Mouse (Mus musculus): ENCODE data around the gene Cacng5. TPM values are rescaled to one million over a fixed set of nuclear protein-coding genes. Genes with fewer than 3 reads are reported as not detected.

The Cacng5 gene
- polyA plus RNA-seq, 1 experiment from 2014 or later, result 0.22 TPM

DNA sequence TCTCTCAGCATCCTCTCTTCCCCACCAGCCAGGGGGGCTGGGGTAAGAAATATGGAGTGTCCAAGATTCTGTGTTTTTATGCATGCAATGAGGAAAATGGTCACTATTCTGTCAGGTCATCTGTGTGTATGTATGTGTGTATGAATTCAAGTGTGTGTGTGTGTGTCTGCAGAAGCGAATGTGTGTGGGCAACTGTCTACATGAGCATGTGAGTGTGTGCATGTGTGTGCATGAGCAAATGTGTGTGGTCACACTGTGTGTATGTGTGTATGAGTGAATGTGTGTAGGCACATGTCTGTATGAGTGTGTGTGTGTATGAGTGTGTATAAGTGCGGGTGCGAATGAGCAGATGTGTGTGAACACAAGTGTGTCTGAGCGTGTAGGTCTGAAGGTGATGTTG is 55.0 kb downstream of the Cacng5 start:
- WGBS, result 94% methylated on average over 4 of the region's 4 CpGs
- Histone ChIP-seq H3K4me1 (ENCODE audit: insufficient read depth, low read length) (no peaks in the 10 kb centered on the region), H3K4me3 (ENCODE audit: low read length) (no peak overlapping the region), H3K27me3 (ENCODE audit: insufficient read depth, low read length) (no peaks in the 10 kb centered on the region), H3K4me2 (replicated peaks; ENCODE audit: low read depth, low read length) (no peak overlapping the region), H3K9ac (replicated peaks; ENCODE audit: low read length) (no peak overlapping the region), H3K36me3 (ENCODE audit: insufficient read depth, low read length) (no peaks in the 10 kb centered on the region), H3K9me3 (ENCODE audit: low read length) (no peaks in the 10 kb centered on the region), H3K27ac (ENCODE audit: low read length) (no peak overlapping the region)
- 0 out of 2 replicates have a peak, but pooled peaks have one; percentile 19 for ATAC-seq (ENCODE audit: low FRiP score, low TSS enrichment)

- no peak overlapping the region for H3K4me3 ChIP-seq (ENCODE audit: low read length)
- no peak overlapping the region for H3K27ac ChIP-seq (ENCODE audit: low read length)
- H3K9me3 ChIP-seq (ENCODE audit: low read length), result no peaks in the 10 kb centered on the region
- H3K4me2 ChIP-seq (replicated peaks; ENCODE audit: low read depth, low read length), result no peak overlapping the region
- no peaks in the 10 kb centered on the region for H3K27me3 ChIP-seq (ENCODE audit: insufficient read depth, low read length)
- no peak overlapping the region for H3K9ac ChIP-seq (replicated peaks; ENCODE audit: low read length)
- no peaks in the 10 kb centered on the region for H3K4me1 ChIP-seq (ENCODE audit: insufficient read depth, low read length)
- WGBS, result 23% methylated on average over 7 of the region's 7 CpGs
- no peak for ATAC-seq (ENCODE audit: low FRiP score, low TSS enrichment)
- H3K36me3 ChIP-seq (ENCODE audit: insufficient read depth, low read length), result no peaks in the 10 kb centered on the region
Observed at GRCm38 (mm10) chr11:107859288-107859687, 55.6 kb downstream of the Cacng5 start.

GRCm38 (mm10) chr11:107853088-107853487 is 61.8 kb downstream of the Cacng5 start:
- Histone ChIP-seq H3K4me1 (ENCODE audit: insufficient read depth, low read length) (no peaks in the 10 kb centered on the region), H3K4me3 (ENCODE audit: low read length) (no peak overlapping the region), H3K9me3 (ENCODE audit: low read length) (no peaks in the 10 kb centered on the region), H3K27ac (ENCODE audit: low read length) (no peak overlapping the region), H3K4me2 (replicated peaks; ENCODE audit: low read depth, low read length) (no peak overlapping the region), H3K36me3 (ENCODE audit: insufficient read depth, low read length) (no peaks in the 10 kb centered on the region), H3K27me3 (ENCODE audit: insufficient read depth, low read length) (no peaks in the 10 kb centered on the region), H3K9ac (replicated peaks; ENCODE audit: low read length) (no peak overlapping the region)
- 29% methylated on average over 1 of the region's 1 CpGs for WGBS
- no peak for ATAC-seq (ENCODE audit: low FRiP score, low TSS enrichment)

DNA sequence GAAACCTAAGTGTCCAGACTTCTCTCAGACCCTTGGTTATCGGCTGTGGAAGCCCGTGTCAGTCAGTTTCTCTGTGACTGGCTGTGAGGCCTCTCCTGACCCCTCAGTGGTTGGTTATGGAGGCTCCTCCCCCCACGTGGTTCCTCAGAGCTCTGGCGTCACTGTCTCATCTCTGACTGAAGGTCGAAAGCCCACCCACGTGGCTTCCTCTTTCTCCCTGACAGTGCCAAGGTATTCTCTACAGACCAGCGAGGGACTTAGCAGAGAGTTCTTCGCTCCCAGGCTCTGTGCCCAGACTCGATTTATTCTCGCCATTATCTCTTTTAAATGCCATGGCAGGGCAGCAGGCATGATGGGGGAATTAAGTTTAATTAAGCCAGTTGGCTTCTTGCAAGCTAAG is 65.2 kb downstream of the Cacng5 start:
- Histone ChIP-seq H3K4me2 (replicated peaks; ENCODE audit: low read depth, low read length) (no peak overlapping the region), H3K4me3 (ENCODE audit: low read length) (no peak overlapping the region), H3K27me3 (ENCODE audit: insufficient read depth, low read length) (no peaks in the 10 kb centered on the region), H3K27ac (ENCODE audit: low read length) (no peak overlapping the region), H3K9me3 (ENCODE audit: low read length) (no peaks in the 10 kb centered on the region), H3K36me3 (ENCODE audit: insufficient read depth, low read length) (no peaks in the 10 kb centered on the region), H3K4me1 (ENCODE audit: insufficient read depth, low read length) (no peaks in the 10 kb centered on the region), H3K9ac (replicated peaks; ENCODE audit: low read length) (no peak overlapping the region)
- ATAC-seq (ENCODE audit: low FRiP score, low TSS enrichment), result no peak
- WGBS, result 52% methylated on average over 10 of the region's 10 CpGs

- Histone ChIP-seq H3K4me1 (ENCODE audit: insufficient read depth, low read length) (no peaks in the 10 kb centered on the region), H3K9ac (replicated peaks; ENCODE audit: low read length) (no peak overlapping the region), H3K27ac (ENCODE audit: low read length) (no peak overlapping the region), H3K4me3 (ENCODE audit: low read length) (no peak overlapping the region), H3K4me2 (replicated peaks; ENCODE audit: low read depth, low read length) (no peak overlapping the region), H3K27me3 (ENCODE audit: insufficient read depth, low read length) (no peaks in the 10 kb centered on the region), H3K36me3 (ENCODE audit: insufficient read depth, low read length) (no peaks in the 10 kb centered on the region), H3K9me3 (ENCODE audit: low read length) (no peaks in the 10 kb centered on the region; the same call in 1 of the 2 replicates)
- ATAC-seq (ENCODE audit: low FRiP score, low TSS enrichment), result no peak
- WGBS, result 90% methylated on average over 1 of the region's 1 CpGs
Observed at GRCm38 (mm10) chr11:107844175-107844574, 70.7 kb downstream of the Cacng5 start.

- H3K9me3 ChIP-seq (ENCODE audit: low read length), result no peaks in the 10 kb centered on the region
- H3K27ac ChIP-seq (ENCODE audit: low read length), result no peak overlapping the region
- H3K4me3 ChIP-seq (ENCODE audit: low read length), result no peak overlapping the region
- H3K4me1 ChIP-seq (ENCODE audit: insufficient read depth, low read length), result no peaks in the 10 kb centered on the region
- no peaks in the 10 kb centered on the region for H3K27me3 ChIP-seq (ENCODE audit: insufficient read depth, low read length)
- 59% methylated on average over 7 of the region's 7 CpGs for WGBS
- H3K36me3 ChIP-seq (ENCODE audit: insufficient read depth, low read length), result no peaks in the 10 kb centered on the region
- ATAC-seq (ENCODE audit: low FRiP score, low TSS enrichment), result no peak
- H3K4me2 ChIP-seq (replicated peaks; ENCODE audit: low read depth, low read length), result no peak overlapping the region
- H3K9ac ChIP-seq (replicated peaks; ENCODE audit: low read length), result no peak overlapping the region
Observed at GRCm38 (mm10) chr11:107833351-107834040, 81.4 kb downstream of the Cacng5 start.

Other genes starting within 250 kb of the Cacng5 start
- 0.95 and 1.3 TPM in 2 replicates for gene Cacng1, start 198.5 kb downstream of the Cacng5 start, polyA plus RNA-seq (2015; fragmentation: Nextera tagmentation; extraction: Ambion mirVana)
- 2.3 and 2.5 TPM in 2 replicates for gene Cacng4, start 120.5 kb downstream of the Cacng5 start, polyA plus RNA-seq (2015; fragmentation: Nextera tagmentation; extraction: Ambion mirVana)